ENCODE assay signal across 8 mouse cellular contexts in genomic region chr14:75767492-75768274, GRCm38 (mm10). TPM values are rescaled to one million over a fixed set of nuclear protein-coding genes. Genes with fewer than 3 reads are reported as not detected.
DNase-seq lines count a peak whose midpoint lies in the region; ATAC-seq and TF ChIP-seq lines count a peak whose summit lies in the region.

No protein-coding gene starts in this region.

- H3K36me3 ChIP-seq in E14TG2a.4 (ENCODE audit: insufficient read depth, low read length), result peaks cover 57% of the 10 kb centered on the region
- peaks cover 20% of the 10 kb centered on the region for H3K36me3 ChIP-seq in heart, embryonic 16.5 days (ENCODE audit: control insufficient read depth, insufficient read depth)
- peaks cover 36% of the 10 kb centered on the region for H3K36me3 ChIP-seq in liver, embryonic 15.5 days (replicated peaks)
- H3K36me3 ChIP-seq in neural tube, embryonic 15.5 days, result peaks cover 38% of the 10 kb centered on the region

- no peak overlapping the region for H3K9ac ChIP-seq in heart, embryonic 16.5 days (ENCODE audit: low read length)
- no peak overlapping the region for H3K9ac ChIP-seq in liver, embryonic 15.5 days
- H3K9ac ChIP-seq in neural tube, embryonic 15.5 days (replicated peaks), result no peak overlapping the region

- H3K4me2 ChIP-seq in heart, embryonic 16.5 days (ENCODE audit: low read depth, low read length), result peak overlapping the region; percentile 35; the same call in 1 of the 2 replicates
- peak overlapping the region; percentile 13; the same call in 1 of the 2 replicates for H3K4me2 ChIP-seq in liver, embryonic 15.5 days
- peak overlapping the region; percentile 32 for H3K4me2 ChIP-seq in neural tube, embryonic 15.5 days

- 56% methylated on average over 17 of the region's 17 CpGs for WGBS in heart, embryonic 16.5 days
- 59% methylated on average over 17 of the region's 17 CpGs for WGBS in liver, embryonic 15.5 days (ENCODE audit: insufficient replicate concordance)
- 42% methylated on average over 17 of the region's 17 CpGs for WGBS in neural tube, embryonic 15.5 days

- ATAC-seq in erythroid progenitor cell, adult 5-6 weeks (replicated peaks; ENCODE audit: low FRiP score, poor library complexity, severe bottlenecking), result peak; percentile 81
- ATAC-seq in heart, embryonic 16.5 days (replicated peaks; ENCODE audit: extremely low read depth, insufficient read depth, low FRiP score), result no peak; the same call in 1 of the 2 replicates
- 0 out of 2 replicates have a peak, but pooled peaks have one; percentile 40 for ATAC-seq in liver, embryonic 15.5 days (ENCODE audit: insufficient read depth)
- ATAC-seq in neural tube, embryonic 15.5 days (ENCODE audit: low FRiP score), result peak; percentile 84

- H3K4me3 ChIP-seq in E14TG2a.4 (replicated peaks; ENCODE audit: low read length), result no peak overlapping the region
- no peak overlapping the region for H3K4me3 ChIP-seq in heart, embryonic 16.5 days (ENCODE audit: low read length)
- no peak overlapping the region for H3K4me3 ChIP-seq in liver, embryonic 15.5 days (replicated peaks)
- no peak overlapping the region; the same call in 1 of the 2 replicates for H3K4me3 ChIP-seq in neural tube, embryonic 15.5 days (replicated peaks)

- H3K9me3 ChIP-seq in E14TG2a.4 (ENCODE audit: low read length), result no peaks in the 10 kb centered on the region
- H3K9me3 ChIP-seq in heart, embryonic 16.5 days (replicated peaks; ENCODE audit: control insufficient read depth, low read length), result no peaks in the 10 kb centered on the region
- H3K9me3 ChIP-seq in liver, embryonic 15.5 days (replicated peaks), result no peaks in the 10 kb centered on the region
- H3K9me3 ChIP-seq in neural tube, embryonic 15.5 days (replicated peaks), result no peaks in the 10 kb centered on the region

- H3K27ac ChIP-seq in heart, embryonic 16.5 days (ENCODE audit: low read length), result no peak overlapping the region
- no peak overlapping the region for H3K27ac ChIP-seq in liver, embryonic 15.5 days (replicated peaks)
- 0 out of 2 replicates have a peak overlapping the region, but pooled peaks have one; percentile 38 for H3K27ac ChIP-seq in neural tube, embryonic 15.5 days (replicated peaks)

- peak; percentile 93 for TF ChIP-seq CTCF in E14TG2a.4 (conservative IDR thresholded peaks at IDR 0.05; ENCODE audit: low read length)

- no peaks in the 10 kb centered on the region for H3K27me3 ChIP-seq in E14TG2a.4 (ENCODE audit: insufficient read depth, low read length)
- H3K27me3 ChIP-seq in heart, embryonic 16.5 days (ENCODE audit: control insufficient read depth, insufficient read depth, low read length), result no peaks in the 10 kb centered on the region
- H3K27me3 ChIP-seq in liver, embryonic 15.5 days, result no peaks in the 10 kb centered on the region
- no peaks in the 10 kb centered on the region for H3K27me3 ChIP-seq in neural tube, embryonic 15.5 days (replicated peaks)

- H3K4me1 ChIP-seq in E14TG2a.4 (replicated peaks; ENCODE audit: low read depth, low read length), result peaks cover 16% of the 10 kb centered on the region
- peaks cover 3% of the 10 kb centered on the region for H3K4me1 ChIP-seq in heart, embryonic 16.5 days (ENCODE audit: control insufficient read depth, insufficient read depth, low read length)
- peaks cover 16% of the 10 kb centered on the region for H3K4me1 ChIP-seq in liver, embryonic 15.5 days (replicated peaks)
- no peaks in the 10 kb centered on the region for H3K4me1 ChIP-seq in neural tube, embryonic 15.5 days

- DNase-seq in brain, adult 2 months (ENCODE audit: low read depth, low spot score), result peak; percentile 94
- DNase-seq in kidney, postnatal 25 days, result peak; percentile 80 to 88
- DNase-seq in thymus, postnatal 14 days, result peak; percentile 78

RNA-seq across cellular contexts. Expression of gene Cog3, which starts 13.4 kb away (rescaled TPM):
- 10.8 and 18.9 TPM in 2 replicates for total RNA-seq in erythroid progenitor cell, adult 5-6 weeks (2015; ENCODE audit: low replicate concordance)
- 9.5 and 16.9 TPM in 2 replicates for total RNA-seq in erythroid progenitor cell, adult 5-6 weeks (2017; ENCODE audit: low replicate concordance)
- 13.6 and 13.7 TPM in 2 replicates for polyA plus RNA-seq in heart, embryonic 16.5 days (2015; fragmentation: Nextera tagmentation; extraction: Ambion mirVana)
- polyA plus RNA-seq in liver, embryonic 15.5 days (2015; fragmentation: Nextera tagmentation; extraction: Ambion mirVana), result 6.9 and 7.1 TPM in 2 replicates
- 17.2 and 18.0 TPM in 2 replicates for polyA plus RNA-seq in neural tube, embryonic 15.5 days (2015; fragmentation: Nextera tagmentation; extraction: Ambion mirVana)

RNA-seq across cellular contexts. Expression of gene Slc25a30, which starts 19.2 kb away (rescaled TPM):
- total RNA-seq in erythroid progenitor cell, adult 5-6 weeks (2015; ENCODE audit: low replicate concordance), result 15.1 and 18.0 TPM in 2 replicates
- total RNA-seq in erythroid progenitor cell, adult 5-6 weeks (2017; ENCODE audit: low replicate concordance), result 6.3 and 15.4 TPM in 2 replicates
- polyA plus RNA-seq in heart, embryonic 16.5 days (2015; fragmentation: Nextera tagmentation; extraction: Ambion mirVana), result 5.7 and 5.8 TPM in 2 replicates
- polyA plus RNA-seq in liver, embryonic 15.5 days (2015; fragmentation: Nextera tagmentation; extraction: Ambion mirVana), result 1.5 and 1.8 TPM in 2 replicates
- 7.0 and 8.1 TPM in 2 replicates for polyA plus RNA-seq in neural tube, embryonic 15.5 days (2015; fragmentation: Nextera tagmentation; extraction: Ambion mirVana)
